Mouse (Mus musculus) brain, adult 2 months (tissue): ENCODE data around the gene Thrb.

Source experiments
- DNase-seq: peaks from one replicate; pipeline ENCODE4 v3.0.0; 2011; ENCODE audit warnings: low read depth, low spot score

Thrb gene

DNA sequence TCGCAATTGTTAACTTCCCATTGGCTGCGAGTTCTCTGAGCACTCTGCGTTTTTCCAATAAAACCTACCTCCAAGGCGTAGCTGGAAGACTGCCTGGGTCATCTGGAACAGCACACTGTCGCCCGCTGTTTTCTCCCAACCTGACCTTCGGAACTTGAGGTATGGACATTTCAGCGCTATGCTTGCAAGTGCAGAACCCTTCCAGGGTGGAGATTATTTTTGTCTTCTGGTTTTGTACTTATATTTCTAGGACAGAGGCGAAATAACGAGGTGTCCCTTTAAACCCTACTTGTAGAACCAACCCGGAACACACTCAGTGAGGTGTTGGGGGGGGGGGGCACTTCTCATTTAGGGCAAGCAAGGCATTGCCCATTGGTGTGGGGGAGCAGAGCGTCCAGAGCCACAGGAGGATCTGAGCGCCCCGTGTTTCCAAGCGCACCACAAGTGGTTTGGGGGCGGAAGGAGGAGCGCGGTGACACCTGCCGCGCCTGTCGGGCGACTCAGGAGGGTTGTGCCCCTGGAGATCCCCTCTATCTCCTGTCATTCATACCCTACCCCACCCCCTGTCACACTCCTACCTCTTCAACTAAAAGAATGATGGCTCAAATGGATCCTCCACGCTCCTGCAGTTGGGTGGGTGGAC is at the start of gene Thrb:
Thrb (plus strand) TSS at position 576 of the 643 bp plus-strand sequence.
- peak; percentile 57 for DNase-seq

DNA sequence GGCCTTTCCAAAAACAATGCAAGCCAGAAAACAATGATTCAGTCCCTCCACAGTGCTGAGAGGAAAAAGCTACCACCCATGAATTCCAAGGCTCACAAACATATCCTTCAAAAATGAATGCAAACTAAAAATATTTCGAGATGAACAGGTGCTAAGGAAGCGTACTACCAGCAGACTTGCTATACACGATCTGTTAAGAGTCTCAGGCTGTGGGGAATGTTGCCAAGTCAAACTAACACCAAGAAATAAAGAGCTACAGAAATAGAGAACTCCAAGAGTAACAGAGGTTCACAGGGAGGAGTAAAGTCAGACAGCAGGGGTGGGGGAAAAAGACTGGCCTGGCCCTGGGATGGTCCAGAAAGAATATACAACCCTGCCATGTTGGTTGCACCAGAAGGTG is 38.4 kb upstream of the Thrb start:
- DNase-seq, result peak; percentile 85

DNA sequence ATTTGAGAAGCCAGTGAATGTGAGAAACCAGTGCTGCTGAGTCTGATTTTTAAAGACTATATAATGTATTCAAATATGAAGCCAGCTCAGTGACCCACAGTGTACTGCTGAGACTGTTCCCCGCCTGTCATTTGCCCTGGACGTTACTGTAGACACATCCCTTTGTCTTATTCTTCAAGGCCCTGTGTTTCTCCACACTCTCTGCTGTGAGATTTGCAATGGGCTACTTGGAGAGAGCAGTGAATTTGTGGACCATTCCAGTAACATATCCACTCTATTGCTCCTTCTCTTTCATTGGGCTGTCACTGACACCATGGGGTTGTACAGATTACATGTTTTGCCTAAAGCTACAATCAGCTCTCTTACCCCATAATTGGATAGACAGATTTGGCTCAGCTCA is 36.1 kb upstream of the Thrb start:
- DNase-seq, result no peak

DNA sequence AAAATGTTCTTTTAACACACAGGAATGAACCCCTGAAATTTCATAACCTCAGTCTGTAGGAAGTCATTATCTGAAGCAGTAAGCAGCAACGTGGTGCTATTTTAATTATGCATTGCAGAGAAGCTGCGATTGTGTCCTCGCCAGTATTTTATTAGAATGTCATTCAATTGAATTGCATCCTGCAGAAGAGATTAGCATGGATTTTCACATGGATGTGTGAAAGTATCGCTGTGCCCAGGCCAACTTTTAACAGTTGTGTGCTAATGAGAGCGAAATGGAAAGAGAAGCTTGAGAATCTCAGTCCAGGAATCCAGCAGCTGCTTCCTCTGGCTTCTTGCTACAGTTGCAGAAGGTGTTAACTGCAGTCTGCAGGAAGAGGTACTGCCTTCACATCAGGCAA is 30.8 kb upstream of the Thrb start:
- DNase-seq, result peak; percentile 50

DNA sequence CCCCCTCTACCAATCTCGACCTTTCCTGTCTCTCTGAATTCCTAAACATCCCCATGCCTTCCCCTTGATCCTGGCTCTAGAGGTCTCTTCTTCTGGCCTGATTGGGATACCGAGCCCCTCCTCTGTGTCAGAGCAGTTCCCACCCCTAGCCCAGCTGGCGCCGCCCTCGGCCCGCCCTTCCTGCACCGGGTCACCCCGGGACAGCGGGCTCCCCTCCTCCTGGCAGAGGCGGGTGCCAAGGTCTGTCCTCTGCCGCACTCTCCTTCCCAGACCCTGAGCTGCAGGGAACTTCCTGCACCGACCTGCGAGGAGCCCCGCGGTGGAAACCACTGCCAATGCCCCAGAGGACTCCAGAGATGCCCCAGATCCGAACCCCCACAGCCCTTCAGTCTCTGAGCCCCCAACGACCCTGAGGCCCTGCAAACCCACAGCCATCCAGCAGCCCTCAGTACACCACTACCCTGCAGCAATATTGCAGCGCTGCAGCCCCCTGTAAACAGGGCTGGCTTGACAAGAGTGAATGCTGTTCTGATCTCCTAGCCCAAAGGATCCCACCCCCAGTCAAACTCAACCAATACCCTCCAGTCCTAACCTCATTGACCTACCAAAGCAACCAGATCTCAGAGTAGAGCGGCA is 27.1 kb upstream of the Thrb start:
- peak; percentile 12 for DNase-seq

DNA sequence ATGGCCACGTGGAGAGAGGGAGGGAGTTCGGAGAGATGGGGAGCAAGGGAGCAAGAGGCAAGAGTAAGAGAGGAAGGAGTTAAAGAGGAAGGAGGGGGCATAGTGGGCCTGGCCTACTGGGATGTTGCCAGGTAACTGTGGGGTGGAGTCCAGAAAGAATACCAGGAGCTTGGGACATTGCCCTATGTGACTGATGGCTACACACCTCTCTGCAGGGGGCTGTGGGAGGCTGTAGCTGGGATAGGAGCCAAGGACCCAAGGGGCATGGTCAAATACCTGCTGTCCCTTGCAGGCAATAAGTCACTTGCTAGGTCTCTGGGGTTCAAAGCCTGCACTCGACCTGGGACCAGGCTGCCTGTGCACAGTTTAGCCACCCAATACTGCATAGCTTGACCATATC is 23.1 kb upstream of the Thrb start:
- no peak for DNase-seq

DNA sequence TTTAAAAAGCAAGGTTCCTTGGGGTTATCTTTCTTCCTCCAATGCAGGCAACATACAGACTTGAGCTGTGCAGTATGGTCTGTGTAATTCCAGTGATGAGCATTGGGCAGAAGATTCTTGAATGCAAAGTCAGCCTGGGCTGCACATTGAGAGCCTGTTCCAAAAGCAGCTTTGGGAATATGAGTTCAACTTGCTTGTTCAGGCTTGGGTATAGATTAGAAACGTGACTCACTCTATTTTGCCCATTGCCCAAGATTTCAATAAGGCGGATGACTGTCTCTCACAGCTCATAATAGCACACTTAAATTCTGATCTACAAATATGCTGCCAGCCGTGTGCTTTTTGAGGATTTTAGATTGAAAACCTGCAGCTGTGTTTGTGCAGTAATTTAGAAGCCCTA is 18.3 kb upstream of the Thrb start:
- peak; percentile 70 for DNase-seq

DNA sequence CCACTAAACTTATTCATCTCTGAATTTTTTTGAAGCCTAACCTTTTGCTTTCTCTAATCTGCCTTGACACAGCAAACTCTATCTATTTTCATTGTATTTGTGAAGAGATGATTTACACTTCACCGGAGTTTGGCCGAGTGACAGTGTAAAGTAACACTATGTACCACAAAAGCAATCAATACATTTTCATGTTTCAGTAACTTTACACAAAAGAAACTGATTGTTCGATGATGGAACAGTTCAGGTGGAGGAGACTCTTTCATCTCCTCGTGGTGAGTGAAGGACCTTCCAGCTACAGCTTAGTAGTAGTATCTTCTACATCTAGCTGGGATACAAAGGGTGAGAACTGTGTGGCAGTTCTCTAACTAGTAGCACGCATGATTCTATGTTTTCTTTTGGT is 5.0 kb upstream of the Thrb start:
- no peak for DNase-seq

DNA sequence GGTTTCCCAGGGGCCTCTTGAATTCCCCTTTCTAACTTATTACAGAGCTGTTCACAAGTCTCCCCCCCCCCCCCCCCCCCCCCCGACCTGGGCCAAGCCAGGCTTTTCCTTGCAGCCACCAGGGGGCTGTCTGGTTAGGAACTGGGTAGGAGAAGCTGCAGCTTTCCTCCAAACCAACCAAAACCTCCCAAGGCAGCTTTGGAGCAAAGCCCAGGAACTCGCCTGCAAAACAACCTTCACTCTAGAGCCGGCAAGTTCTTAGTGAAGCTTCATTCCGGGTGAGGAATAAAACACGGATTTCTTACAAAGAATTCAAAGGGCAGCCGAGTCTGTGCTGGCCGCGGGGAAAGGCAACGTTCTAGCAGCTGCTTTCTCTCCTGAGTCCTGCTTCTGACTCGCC is 1.0 kb upstream of the Thrb start:
- peak; percentile 97 for DNase-seq

DNA sequence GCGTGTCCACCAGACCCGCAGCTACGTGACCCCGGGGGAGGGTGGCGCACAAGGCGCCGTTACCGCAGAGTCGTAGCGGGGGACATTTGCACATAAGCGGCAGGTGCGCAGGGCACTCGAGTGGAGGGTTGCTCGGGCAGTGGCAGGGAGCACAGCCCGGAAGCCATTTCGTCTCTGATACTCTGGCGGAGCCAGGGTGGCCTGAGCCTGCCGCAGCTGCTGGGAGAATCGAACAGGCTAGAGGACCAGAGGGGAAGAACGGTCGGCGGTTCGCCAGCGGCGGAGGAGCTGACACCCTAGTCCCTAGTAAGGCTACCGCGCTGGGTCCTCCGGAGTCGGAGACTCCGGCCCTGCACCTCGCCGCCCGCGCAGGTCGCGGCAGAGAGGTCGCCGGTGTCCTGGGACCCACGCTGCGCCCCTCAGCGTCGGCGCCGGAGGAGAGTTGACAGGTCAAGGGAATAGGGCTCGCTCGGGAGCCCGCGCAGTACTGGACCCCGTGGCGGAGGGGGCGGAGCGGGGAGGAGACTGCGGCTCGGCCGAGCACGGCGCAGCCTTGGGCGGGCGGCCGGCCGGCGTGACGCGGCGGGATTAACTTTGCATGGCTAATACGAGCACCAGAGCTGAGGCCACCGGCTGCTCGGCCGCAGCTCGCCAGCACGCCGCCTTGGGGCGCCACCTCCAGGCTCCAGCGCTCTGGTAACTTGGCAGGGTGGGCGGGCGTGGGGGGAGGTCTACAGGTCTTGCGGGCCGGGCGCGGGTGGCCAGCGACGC is 453 bp downstream of the Thrb start:
- peak; percentile 83 for DNase-seq

DNA sequence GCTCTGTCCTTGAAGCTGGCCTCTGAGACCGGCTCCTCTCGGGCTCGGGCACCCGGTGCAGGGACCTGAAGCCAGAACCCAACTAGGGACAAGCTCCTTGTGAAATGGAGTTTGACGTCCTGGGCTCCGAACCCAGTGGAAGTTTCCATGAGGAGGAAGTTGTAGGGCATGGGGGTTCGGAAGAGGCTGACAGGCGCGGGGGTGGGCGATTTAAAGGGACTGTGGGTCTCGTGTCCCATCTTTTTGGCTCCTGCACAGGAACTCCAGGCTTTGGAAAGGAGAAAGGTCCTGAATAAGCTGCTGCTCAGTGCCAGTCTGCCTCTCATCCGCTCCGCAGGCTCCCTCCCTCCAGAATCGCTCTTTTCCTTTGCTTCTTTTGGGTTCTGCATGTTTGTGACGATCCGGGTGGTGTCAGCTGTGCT is 1.1 kb downstream of the Thrb start:
- DNase-seq, result peak; percentile 73

DNA sequence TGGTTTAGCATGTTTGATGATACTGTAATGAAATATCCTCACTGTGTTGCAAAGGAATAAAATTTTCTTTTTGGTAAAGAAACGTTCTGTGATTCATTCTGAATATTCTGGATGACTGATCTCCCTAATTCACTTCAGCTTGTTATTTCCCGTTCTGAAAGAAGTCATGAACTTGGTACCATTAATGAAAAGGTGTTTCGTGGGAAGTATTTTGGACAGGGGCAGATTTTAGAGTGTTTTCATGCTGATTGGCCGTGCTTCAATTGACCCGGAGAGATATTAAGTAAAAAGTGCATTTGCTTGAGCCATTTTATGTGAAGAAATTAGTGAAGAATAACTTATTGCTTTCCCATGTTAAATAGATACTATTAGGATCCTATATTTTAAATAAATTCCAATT is 2.0 kb downstream of the Thrb start:
- DNase-seq, result no peak

DNA sequence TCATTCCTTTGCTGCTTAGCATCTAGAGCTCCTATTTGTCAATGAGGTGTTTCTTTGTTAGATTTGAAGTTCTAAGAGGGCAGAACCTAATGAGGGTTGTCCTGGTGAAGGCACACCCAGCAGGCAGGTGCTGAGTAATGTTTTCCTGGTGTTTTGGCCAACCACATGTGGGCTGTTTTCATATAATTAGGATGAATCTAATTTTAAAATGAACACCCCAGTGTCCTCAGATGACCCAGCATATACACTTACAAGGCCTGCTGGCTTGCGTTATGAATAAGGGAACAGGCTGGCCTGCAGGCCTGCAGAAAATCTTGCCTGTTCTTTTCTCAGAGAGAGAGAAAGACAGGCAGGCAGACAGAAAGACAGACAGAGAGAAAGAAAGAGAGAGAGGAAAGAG is 14.3 kb downstream of the Thrb start:
- DNase-seq, result peak; percentile 29

DNA sequence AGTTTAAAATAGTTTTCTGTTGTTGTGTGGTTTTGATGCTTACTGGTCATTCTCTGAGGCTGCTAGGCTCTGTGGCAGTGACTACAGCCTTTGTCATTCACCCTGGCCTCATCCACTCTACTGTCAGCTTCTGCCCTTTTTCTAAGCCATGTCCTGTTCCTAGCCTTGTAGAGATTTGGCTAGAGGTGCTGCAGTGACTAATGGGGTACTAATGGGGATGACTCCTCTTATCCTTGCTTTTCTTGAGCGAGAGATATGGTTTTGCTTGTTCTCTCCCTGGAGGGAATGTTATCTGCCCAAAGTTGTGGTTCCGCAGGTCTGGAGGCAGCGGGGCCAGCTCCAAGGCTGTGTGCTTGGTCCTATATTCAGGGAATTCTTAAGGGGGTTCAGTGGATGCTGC is 15.2 kb downstream of the Thrb start:
- no peak for DNase-seq

DNA sequence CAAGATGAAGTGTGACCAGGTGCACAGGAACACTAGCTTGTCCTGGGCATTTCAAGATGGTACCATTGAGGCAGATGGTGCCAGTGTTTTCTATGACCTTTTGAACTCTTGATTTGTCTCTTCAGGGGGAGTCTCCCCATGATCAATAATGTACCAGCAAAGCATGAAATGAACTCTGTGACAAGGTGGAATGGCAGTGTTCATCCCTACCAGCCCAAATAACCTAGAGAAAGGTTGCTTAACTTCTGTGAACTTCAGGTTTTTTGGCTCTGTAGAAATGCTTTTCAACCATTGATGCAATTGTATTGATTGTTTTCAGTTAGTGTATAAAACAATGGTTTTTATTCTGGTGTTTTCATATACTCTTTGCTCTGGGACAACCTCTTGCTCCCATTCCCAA is 21.4 kb downstream of the Thrb start:
- DNase-seq, result no peak

DNA sequence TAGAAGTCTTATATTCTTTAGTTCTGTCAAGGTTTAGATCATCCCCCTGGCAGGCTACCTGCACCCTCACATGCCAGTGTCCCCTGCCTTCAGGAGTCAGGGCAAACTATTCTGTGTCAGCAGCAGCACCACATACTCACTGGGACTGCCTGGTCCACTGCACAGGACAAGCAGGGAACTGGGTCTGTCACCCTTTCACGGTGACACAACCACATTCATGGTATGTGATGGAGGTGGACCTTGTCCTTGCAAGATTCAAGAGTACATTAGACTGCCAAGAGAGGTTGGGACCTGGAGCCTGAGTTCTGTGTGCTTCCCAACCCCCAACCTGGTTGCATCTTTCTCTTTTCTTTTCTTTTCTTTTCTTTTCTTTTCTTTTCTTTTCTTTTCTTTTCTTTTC is 24.8 kb downstream of the Thrb start:
- no peak for DNase-seq

DNA sequence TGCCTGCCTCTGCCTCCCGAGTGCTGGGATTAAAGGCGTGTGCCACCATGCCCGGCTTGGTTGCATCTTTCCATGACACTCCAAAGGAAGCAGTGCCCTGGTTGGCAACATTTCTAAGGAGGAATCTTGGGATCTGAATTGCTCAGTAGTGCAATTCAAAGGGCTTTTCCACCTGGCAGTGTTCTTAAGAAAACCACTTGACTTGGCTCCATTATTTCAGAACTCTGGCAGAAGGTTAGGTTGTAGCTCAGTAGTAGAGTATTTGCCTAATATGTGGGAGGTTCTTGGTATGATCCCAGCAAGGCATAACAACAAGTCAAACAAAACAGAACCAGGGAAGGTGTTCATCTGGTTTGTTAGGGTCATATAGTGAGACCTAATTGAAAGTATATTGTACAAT is 25.4 kb downstream of the Thrb start:
- DNase-seq, result no peak

DNA sequence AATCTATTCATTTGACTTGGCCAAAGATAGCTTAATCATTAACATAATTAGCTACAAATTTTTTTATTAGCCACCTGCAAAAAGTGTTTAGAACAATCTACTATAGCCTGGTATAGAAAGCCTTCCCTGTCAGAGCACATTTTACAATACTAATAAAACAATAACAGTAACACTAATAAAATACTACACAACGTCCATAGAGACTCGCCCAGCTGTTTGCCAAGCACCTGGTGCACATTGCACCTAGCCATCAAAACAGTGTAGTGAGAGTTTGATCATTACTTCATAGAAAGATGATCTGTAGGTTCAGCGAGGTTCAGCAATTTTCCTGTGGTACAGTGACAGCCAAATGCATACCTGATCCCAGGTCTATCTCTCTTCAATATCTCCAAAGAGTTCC is 26.9 kb downstream of the Thrb start:
- DNase-seq, result no peak

DNA sequence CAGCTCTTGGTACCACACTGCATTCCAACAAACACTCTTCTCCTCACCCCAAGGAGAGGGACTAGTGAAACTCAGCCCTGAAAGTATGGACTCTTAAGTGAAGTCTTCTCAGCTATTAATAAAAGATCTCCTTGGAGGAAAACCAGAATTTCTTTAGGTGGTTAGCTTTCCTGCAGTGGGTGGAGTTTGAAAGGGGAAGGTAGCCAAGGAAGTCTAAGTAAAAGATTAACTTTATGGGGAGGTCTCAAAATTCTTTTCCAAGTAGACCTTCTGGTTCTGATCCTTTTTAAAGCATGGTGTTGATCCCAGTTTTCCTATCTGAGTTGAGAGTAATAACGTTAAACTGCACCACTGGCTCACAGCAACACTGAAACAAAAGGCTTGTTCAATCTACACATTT is 31.2 kb downstream of the Thrb start:
- no peak for DNase-seq

DNA sequence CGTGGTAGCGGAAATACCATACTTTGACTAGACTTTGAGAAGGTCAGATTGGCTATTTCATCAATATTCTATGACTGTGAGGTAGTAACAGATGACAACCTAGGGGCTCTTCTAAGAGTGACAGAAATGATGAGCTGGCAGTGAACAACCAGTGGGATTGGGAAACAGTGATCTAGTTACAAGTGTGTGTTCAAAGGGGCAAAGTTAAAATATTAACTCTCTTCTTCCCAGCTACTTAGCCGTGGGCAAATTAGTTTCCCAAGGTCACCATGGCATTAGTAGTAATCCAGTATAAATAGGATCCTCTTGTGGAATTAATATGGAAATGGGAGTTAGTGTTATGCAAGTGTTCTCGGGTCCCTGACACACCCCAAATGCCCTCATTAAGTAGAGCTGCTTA is 35.5 kb downstream of the Thrb start:
- no peak for DNase-seq

DNA sequence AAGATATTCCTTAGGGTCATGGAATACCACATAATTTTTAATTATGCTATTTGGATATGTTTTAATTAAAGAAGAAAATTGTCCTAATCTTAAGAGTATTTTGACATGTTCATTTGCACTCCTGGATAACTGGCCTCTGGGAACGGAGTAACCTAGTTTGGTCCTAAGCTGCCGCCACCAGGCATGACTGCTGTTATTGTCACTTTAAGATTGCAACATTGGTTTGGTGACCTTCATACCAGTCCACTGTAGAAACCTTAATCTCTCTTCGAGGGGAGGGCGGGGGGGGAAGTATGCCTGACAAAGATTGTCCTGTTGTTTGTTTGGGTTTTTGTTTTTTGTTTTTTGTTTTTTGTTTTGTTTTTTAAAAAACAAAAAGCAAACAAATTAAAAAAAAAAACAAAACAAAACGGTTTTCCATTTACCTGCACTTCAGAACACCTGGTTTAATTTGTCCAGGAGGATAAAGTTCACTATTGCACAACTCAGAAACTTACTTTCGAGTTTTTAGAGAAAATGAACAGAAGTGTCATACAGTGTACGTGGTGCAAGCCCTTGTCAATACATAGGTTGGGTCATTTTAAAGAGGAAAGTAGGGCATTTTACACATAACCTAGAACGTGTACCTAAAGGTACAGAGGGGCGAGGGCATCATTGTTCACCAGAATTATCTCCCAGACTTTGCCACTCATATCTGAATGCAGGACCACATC is 38.0 kb downstream of the Thrb start:
- DNase-seq, result no peak

DNA sequence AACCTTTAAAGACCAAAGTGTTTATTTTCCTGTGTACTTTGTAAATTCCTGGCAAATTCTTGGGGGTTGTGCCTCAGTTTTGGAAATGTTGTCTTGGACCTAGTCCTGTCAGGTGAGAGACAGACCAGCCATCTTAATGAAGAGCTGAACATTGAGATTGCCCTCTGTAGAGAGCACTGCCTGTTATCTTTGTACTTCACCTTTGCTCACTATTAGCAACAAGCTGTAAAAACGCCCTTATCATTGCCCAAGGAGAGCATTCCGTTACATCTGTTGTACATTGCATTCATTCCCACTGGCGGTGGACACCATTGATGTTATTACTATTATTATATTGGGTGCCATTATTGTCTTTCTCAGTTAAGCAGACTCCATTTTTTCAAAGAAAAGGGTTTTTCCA is 40.2 kb downstream of the Thrb start:
- DNase-seq, result no peak
